Mouse (Mus musculus): ENCODE measurements at regions not wholly inside any gene's neighbourhood (a gene's known extent, or its start where the extent isn't known, plus 50 kb on each side); places are given as distances from the start of the nearest gene placed in this dataset.

DNA sequence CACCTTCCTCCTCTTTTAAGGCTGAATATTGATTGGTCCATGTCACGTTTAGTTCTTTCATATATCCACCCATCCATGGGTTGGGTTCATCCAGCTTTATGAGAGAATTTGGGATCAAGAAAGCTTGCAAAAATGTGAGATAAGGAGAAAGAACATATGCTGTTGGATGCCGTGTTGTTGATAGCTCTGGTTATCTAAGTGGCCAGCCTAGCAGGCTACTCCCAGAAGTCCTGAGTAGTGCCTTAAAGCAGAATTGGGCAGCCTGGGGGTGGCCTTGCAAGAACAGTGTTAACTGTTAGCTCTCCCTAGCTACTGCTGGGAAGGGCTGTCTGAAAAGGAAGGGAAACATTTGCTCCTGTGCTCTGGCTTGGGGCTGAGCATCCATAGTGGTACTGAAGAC, 100.8 kb upstream of the Fhl2 start:
- no peak for TF ChIP-seq USF1 (IDR thresholded peaks at IDR 0.05; ENCODE audit: low read depth)
- TF ChIP-seq MYOG (IDR thresholded peaks at IDR 0.05; ENCODE audit: control insufficient read depth in 1 of 3, insufficient read depth in 1 of 3, insufficient read length in 2 of 3, low read depth in 2 of 3), result no peak
- TF ChIP-seq POLR2AphosphoS2 (IDR thresholded peaks at IDR 0.05; ENCODE audit: insufficient read length, low read depth), result no peak
- no peak for TF ChIP-seq SRF (IDR thresholded peaks at IDR 0.05; ENCODE audit: control insufficient read depth, insufficient read length, low read depth)
- no peak for TF ChIP-seq TCF12 (IDR thresholded peaks at IDR 0.05; ENCODE audit: insufficient read depth, poor library complexity, severe bottlenecking)
- no peak for TF ChIP-seq TCF3 (IDR thresholded peaks at IDR 0.05; ENCODE audit: insufficient read length, low read depth)
- TF ChIP-seq CEBPB (IDR thresholded peaks at IDR 0.05; ENCODE audit: insufficient read depth, poor library complexity, severe bottlenecking), result no peak
- no peak for TF ChIP-seq MAX (IDR thresholded peaks at IDR 0.05; ENCODE audit: low read depth)
- TF ChIP-seq MYOD1 (IDR thresholded peaks at IDR 0.05; ENCODE audit: control insufficient read depth in 1 of 3, insufficient read length in 2 of 3, low read depth in 2 of 3), result no peak
- no peak for TF ChIP-seq REST (IDR thresholded peaks at IDR 0.05; ENCODE audit: insufficient read depth, insufficient read length)
- TF ChIP-seq POLR2A (IDR thresholded peaks at IDR 0.05; ENCODE audit: insufficient read length, low read depth), result no peak
- no peak for TF ChIP-seq E2F4 (IDR thresholded peaks at IDR 0.05; ENCODE audit: insufficient read depth)
- H3K79me2 ChIP-seq (ENCODE audit: control insufficient read depth, insufficient read depth), result no peaks in the 10 kb centered on the region
- no peak overlapping the region for H3K4me3 ChIP-seq
- H3K4me2 ChIP-seq (ENCODE audit: low read depth), result no peak overlapping the region
- H3K36me3 ChIP-seq (ENCODE audit: control insufficient read depth, insufficient read depth), result no peaks in the 10 kb centered on the region
- no peak overlapping the region for H3ac ChIP-seq (ENCODE audit: control insufficient read depth, insufficient read length)
- H3K27me3 ChIP-seq (ENCODE audit: control insufficient read depth, insufficient read depth, insufficient read length), result no peaks in the 10 kb centered on the region

DNA sequence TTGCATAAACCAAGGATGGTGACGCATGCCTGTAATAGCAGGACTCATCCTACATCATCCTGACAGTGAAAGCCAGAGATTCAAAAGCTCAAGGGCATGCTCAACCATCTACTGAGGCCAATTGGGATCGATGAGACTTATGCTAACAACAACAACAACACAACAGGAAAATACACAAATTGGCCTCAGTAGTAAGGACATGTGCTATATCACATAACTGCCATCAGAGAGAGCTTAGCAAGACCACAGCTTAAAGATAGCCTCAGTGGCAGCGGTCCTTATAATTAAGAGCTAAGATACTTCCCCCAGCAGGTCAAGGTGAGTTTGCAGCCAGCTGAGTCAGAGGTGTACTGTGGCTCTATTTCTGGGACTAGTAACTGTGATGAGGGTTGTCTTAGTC, 102.0 kb upstream of the Fhl2 start:
- TF ChIP-seq POLR2A (IDR thresholded peaks at IDR 0.05; ENCODE audit: insufficient read length, low read depth) (no peak), POLR2AphosphoS2 (IDR thresholded peaks at IDR 0.05; ENCODE audit: insufficient read length, low read depth) (no peak), USF1 (IDR thresholded peaks at IDR 0.05; ENCODE audit: low read depth) (no peak), MYOD1 (IDR thresholded peaks at IDR 0.05; ENCODE audit: control insufficient read depth in 1 of 3, insufficient read length in 2 of 3, low read depth in 2 of 3) (no peak), MAX (IDR thresholded peaks at IDR 0.05; ENCODE audit: low read depth) (no peak), TCF3 (IDR thresholded peaks at IDR 0.05; ENCODE audit: insufficient read length, low read depth) (no peak), MYOG (IDR thresholded peaks at IDR 0.05; ENCODE audit: control insufficient read depth in 1 of 3, insufficient read depth in 1 of 3, insufficient read length in 2 of 3, low read depth in 2 of 3) (no peak), CEBPB (IDR thresholded peaks at IDR 0.05; ENCODE audit: insufficient read depth, poor library complexity, severe bottlenecking) (no peak), E2F4 (IDR thresholded peaks at IDR 0.05; ENCODE audit: insufficient read depth) (no peak), TCF12 (IDR thresholded peaks at IDR 0.05; ENCODE audit: insufficient read depth, poor library complexity, severe bottlenecking) (no peak)
- H3K4me3 ChIP-seq, result no peak overlapping the region
- no peaks in the 10 kb centered on the region for H3K27me3 ChIP-seq (ENCODE audit: control insufficient read depth, insufficient read depth, insufficient read length)
- H3K79me2 ChIP-seq (ENCODE audit: control insufficient read depth, insufficient read depth), result no peaks in the 10 kb centered on the region
- H3ac ChIP-seq (ENCODE audit: control insufficient read depth, insufficient read length), result no peak overlapping the region
- no peak overlapping the region for H3K4me2 ChIP-seq (ENCODE audit: low read depth)
- no peaks in the 10 kb centered on the region for H3K36me3 ChIP-seq (ENCODE audit: control insufficient read depth, insufficient read depth)

DNA sequence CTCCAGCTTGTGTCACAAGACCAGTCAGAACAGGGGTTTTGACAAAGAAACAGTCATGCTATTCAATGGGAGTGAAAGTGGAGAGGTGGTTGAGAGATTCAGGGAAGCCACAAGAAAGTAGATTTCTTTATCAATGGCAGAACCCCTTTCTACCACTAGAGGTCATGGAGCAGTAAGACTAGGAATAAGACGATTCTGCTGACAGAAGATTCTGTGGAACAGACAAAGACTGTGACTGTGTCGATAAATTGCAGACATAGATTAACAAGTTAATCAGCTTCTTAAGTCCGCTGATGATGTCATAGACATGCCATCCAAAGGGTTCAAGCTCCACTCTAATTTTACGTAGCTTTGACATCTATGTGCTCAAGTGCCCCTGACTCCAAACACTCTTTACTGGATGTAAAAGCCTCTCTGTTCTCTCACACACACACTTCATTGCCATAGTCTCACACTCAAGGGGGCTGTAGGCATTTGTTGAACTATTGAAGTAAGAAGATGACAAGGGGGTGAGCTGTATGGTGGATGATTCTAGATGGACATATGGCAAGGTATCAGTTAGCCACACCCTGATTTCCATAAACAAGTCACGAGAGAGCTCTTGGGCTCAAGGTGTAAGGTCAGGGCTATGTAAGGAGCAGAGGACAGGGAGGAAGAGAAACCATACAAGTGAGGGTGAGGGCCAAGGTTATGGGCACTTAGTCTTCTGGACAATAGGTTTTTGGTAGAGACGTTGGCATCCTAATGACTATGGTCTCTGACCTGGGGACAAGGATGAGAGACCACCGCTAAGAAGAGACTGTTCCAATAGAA, 102.9 kb upstream of the Fhl2 start:
- Histone ChIP-seq H3ac (ENCODE audit: control insufficient read depth, insufficient read length) (no peak overlapping the region), H3K36me3 (ENCODE audit: control insufficient read depth, insufficient read depth) (no peaks in the 10 kb centered on the region), H3K4me2 (ENCODE audit: low read depth) (no peak overlapping the region), H3K4me3 (no peak overlapping the region), H3K27me3 (ENCODE audit: control insufficient read depth, insufficient read depth, insufficient read length) (no peaks in the 10 kb centered on the region), H3K79me2 (ENCODE audit: control insufficient read depth, insufficient read depth) (no peaks in the 10 kb centered on the region)
- no peak for TF ChIP-seq TCF12 (IDR thresholded peaks at IDR 0.05; ENCODE audit: insufficient read depth, poor library complexity, severe bottlenecking)
- TF ChIP-seq TCF3 (IDR thresholded peaks at IDR 0.05; ENCODE audit: insufficient read length, low read depth), result no peak
- TF ChIP-seq REST (IDR thresholded peaks at IDR 0.05; ENCODE audit: insufficient read depth, insufficient read length), result no peak
- TF ChIP-seq MYOD1 (IDR thresholded peaks at IDR 0.05; ENCODE audit: control insufficient read depth in 1 of 3, insufficient read length in 2 of 3, low read depth in 2 of 3), result no peak
- no peak for TF ChIP-seq E2F4 (IDR thresholded peaks at IDR 0.05; ENCODE audit: insufficient read depth)
- TF ChIP-seq MYOG (IDR thresholded peaks at IDR 0.05; ENCODE audit: control insufficient read depth in 1 of 3, insufficient read depth in 1 of 3, insufficient read length in 2 of 3, low read depth in 2 of 3), result no peak
- TF ChIP-seq SRF (IDR thresholded peaks at IDR 0.05; ENCODE audit: control insufficient read depth, insufficient read length, low read depth), result no peak
- no peak for TF ChIP-seq MAX (IDR thresholded peaks at IDR 0.05; ENCODE audit: low read depth)

GRCm38 (mm10) chr1:43300676-43301075, 103.9 kb upstream of the Fhl2 start:
- no peak overlapping the region for H3K4me3 ChIP-seq
- TF ChIP-seq MYOG (IDR thresholded peaks at IDR 0.05; ENCODE audit: control insufficient read depth in 1 of 3, insufficient read depth in 1 of 3, insufficient read length in 2 of 3, low read depth in 2 of 3) (no peak), TCF12 (IDR thresholded peaks at IDR 0.05; ENCODE audit: insufficient read depth, poor library complexity, severe bottlenecking) (no peak), POLR2AphosphoS2 (IDR thresholded peaks at IDR 0.05; ENCODE audit: insufficient read length, low read depth) (no peak), MAX (IDR thresholded peaks at IDR 0.05; ENCODE audit: low read depth) (no peak), E2F4 (IDR thresholded peaks at IDR 0.05; ENCODE audit: insufficient read depth) (no peak), TCF3 (IDR thresholded peaks at IDR 0.05; ENCODE audit: insufficient read length, low read depth) (no peak), MYOD1 (IDR thresholded peaks at IDR 0.05; ENCODE audit: control insufficient read depth in 1 of 3, insufficient read length in 2 of 3, low read depth in 2 of 3) (no peak), POLR2A (IDR thresholded peaks at IDR 0.05; ENCODE audit: insufficient read length, low read depth) (no peak), SRF (IDR thresholded peaks at IDR 0.05; ENCODE audit: control insufficient read depth, insufficient read length, low read depth) (no peak), USF1 (IDR thresholded peaks at IDR 0.05; ENCODE audit: low read depth) (no peak), REST (IDR thresholded peaks at IDR 0.05; ENCODE audit: insufficient read depth, insufficient read length) (no peak), CEBPB (IDR thresholded peaks at IDR 0.05; ENCODE audit: insufficient read depth, poor library complexity, severe bottlenecking) (no peak)
- H3ac ChIP-seq (ENCODE audit: control insufficient read depth, insufficient read length), result no peak overlapping the region
- H3K27me3 ChIP-seq (ENCODE audit: control insufficient read depth, insufficient read depth, insufficient read length), result no peaks in the 10 kb centered on the region
- H3K36me3 ChIP-seq (ENCODE audit: control insufficient read depth, insufficient read depth), result no peaks in the 10 kb centered on the region
- H3K79me2 ChIP-seq (ENCODE audit: control insufficient read depth, insufficient read depth), result no peaks in the 10 kb centered on the region
- no peak overlapping the region for H3K4me2 ChIP-seq (ENCODE audit: low read depth)

All from myocyte (in vitro differentiated cells).